Mouse (Mus musculus): Measurements from ENCODE around the gene Gipr. TPM values are rescaled to one million over a fixed set of nuclear protein-coding genes. Genes with fewer than 3 reads are reported as not detected.

Gipr gene
- total RNA-seq (2014; fragmentation: Nextera tagmentation) (not detected in 2 replicates), total RNA-seq (2017) (0.95 TPM in 1 of 2 replicates, not detected in the other)

DNA sequence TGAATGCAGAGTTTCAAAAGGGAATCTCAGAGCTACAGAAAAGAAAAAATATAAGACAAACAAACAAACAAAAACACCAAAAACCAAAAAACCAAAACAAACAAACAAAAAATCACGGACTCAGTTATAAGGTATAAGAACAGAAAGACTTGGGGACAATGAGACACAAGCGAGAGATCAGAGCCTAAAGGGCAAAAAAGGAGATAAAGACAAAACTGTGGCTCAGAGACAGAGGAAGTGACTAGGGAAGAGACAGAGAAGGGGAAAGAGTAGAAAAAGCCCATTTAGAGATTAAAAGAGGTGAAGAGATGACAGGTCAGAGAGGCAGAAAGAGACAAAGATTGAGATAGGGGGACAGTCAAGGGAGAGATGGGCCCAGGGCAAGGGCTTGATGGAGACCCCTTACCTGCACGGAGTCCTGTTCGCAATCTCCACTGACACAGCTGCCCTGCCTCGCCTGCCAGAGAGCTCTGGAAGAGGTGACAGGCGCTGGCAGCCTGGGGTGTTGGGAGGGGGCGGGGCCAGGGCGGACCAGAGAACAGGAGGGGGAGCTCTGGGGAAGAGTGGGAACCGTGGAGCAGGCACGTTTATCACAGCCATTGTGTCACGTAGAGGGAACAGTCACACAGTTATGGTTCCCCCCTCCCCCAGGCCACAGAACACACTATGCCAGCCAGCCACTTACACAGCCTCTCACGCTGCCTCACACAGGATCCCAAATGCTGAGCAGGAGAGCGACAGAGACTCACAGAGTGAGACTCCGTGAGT, at the start of gene Gipr:
Gene Gipr (minus strand): TSS at position 472 of the 768 bp plus-strand sequence.
- no peak for ATAC-seq (replicated peaks; ENCODE audit: low FRiP score, low TSS enrichment, poor library complexity, severe bottlenecking)

DNA sequence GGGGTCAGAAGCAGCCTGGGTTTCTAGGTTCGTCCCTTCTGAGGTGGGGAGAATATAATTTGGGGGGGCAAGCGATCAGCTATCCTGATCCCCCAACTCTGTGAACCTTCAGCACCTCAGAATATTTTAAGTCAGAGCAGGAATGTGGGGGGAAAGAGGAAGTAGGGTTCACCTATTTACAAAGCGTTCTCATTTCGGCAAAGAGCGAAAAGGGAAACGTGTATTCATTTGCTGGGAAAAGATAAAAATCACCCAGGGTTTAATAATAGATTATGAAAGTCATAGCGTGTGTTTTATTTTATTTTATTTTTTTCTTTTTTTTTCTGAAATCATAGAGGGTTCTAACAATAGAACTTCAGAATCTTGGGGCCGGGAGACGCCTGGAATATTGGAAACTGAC, 49.0 kb upstream of the Gipr start:
- ATAC-seq (replicated peaks; ENCODE audit: low FRiP score, low TSS enrichment, poor library complexity, severe bottlenecking): no peak

DNA sequence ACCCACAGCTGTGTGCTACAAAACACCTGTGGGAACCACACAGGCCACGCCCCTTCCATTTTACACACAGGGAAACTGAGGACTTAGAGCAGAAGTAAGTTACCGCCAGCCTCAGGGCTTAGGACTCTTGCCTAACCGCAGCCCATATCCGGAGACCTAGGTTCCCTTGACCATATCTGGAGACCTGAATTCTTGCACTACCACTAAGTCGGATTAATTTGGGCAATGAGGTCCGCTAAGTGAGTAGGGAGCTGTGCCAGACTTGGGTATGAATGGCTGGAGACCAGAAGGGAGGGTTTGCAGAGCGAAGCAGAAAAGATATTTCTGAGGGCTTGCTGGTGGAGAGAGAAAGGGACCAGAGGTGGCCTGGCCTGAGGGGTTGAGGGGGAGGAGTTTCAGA, 48.4 kb upstream of the Gipr start:
- ATAC-seq (replicated peaks; ENCODE audit: low FRiP score, low TSS enrichment, poor library complexity, severe bottlenecking): no peak

DNA sequence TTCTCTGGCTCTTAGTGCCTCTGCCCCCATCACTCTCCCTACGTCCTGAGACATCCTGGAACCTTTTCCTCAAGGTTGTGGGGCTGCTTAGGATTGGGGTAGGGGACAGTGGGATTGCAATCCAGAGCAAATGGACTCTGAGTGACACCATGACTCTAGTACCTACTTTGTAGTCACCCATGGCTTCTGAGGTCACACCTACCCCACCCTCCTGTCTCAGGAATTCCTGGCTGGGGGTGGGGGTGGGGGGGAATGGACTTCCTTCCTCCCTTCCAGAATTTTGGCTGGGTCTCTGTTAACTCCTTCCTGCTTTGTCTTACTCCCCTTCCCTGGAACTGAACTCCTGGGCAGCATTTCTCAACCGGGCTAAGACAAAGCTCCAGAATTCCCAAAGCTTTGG, 47.5 kb upstream of the Gipr start:
- no peak for ATAC-seq (replicated peaks; ENCODE audit: low FRiP score, low TSS enrichment, poor library complexity, severe bottlenecking)

DNA sequence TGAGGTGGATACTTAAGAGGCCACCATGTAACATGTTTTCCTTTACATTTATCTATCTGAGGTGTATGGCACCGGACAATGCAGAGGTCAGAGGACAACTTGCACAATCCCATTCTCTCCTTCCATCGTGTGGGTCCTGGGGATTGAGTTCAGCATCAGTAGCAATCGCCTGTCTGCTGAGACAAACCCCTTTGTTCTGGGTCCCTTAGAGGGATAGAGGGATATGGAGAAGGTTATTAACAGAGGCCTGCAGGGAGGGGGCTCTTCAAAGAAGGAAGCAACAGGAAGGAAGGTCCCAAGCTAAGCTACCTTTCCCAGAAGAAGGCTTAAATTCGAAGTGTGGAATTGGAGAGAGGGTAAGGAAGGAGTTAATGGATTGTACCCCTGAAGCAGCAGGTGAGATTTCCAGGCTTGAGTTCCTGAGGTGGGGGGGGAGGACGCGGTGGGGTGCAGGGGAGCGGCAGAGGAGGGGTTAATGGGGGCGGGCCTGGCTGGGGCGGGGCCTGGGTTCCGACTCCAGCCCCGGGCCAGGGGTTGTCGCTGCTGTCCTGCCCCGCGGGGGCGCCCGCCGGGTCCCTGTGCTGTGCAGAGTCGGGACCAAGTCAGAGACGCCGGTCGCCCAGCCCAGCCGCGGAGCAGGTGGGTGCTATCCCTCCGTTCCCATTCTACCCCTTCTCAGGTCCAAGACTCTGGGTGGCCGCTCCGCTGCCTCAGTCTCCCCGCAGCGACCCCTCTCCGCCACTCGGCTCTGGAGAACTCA, 46.2 kb upstream of the Gipr start, which contains the start of gene Gpr4:
Gene Gpr4 (plus strand): TSS at position 543 of the 760 bp plus-strand sequence.
- ATAC-seq (replicated peaks; ENCODE audit: low FRiP score, low TSS enrichment, poor library complexity, severe bottlenecking): peak; percentile 38; the same call in 1 of the 2 replicates

DNA sequence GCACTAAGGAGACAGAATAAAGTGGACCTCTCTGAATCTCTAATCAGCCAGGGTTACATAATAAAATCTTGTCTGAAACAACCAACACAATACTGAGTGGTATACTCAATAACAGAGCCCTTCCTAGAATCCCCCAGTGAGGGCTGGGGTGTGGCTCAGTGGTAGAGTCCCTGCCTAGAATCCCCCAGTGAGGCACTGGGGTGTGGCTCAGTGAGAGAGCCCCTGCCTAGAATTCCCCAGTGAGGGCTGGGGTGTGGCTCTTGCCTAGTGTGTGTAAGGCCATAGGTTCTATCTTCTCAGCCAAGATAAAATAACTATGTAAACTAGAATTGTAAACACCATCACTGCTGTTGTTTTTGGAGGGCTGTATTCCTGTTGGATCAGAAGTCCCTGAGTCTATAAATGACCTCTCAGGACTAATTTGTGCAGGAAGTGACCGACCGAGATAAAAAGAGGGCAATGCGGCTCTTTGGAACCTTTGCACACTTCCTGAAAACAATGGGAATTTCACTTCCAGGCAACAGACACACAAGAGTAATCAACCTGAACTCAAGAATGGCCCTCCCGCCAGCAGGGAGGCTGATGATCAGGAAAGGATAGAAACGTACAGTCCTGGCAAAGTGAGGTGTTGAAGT, 45.2 kb upstream of the Gipr start:
- no peak for ATAC-seq (replicated peaks; ENCODE audit: low FRiP score, low TSS enrichment, poor library complexity, severe bottlenecking)

DNA sequence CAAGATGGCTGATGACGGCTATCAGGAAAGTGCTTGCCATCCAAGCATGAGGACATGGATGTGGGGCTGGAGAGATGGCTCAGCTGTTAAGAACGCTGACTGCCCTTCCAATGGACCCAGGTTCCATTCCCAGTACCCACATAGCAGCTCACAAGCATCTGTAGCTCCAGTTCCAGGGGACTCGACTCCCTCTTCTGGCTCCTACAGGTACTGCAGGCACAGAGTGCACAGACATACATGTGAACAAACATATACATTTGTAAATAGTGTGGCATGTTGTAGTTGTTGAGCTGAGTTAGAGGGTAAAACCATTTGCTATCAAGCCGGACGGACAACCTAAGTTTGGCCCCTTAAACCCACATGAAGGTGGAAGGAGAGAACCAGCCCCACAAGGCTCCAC, 44.1 kb upstream of the Gipr start:
- no peak for ATAC-seq (replicated peaks; ENCODE audit: low FRiP score, low TSS enrichment, poor library complexity, severe bottlenecking)

DNA sequence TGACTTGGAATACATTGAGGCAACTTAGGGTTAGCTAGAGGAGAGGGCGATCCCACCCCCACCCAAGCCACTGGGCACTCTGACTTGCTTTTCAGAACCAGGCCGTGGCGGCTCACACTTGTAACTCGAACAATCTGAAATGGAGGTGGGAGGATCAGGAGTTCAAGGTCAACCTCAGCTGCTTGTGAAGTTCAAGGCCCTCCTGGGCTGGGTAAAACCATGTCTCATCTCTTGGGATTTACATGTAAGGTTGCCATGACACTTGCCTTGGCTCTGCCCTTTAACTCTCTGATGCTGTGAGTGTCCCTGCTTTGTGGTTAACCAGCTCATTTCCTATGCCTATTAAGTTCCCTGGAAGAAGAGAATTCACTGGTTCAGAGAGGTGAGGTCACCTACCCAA, 43.6 kb upstream of the Gipr start:
- no peak for ATAC-seq (replicated peaks; ENCODE audit: low FRiP score, low TSS enrichment, poor library complexity, severe bottlenecking)

DNA sequence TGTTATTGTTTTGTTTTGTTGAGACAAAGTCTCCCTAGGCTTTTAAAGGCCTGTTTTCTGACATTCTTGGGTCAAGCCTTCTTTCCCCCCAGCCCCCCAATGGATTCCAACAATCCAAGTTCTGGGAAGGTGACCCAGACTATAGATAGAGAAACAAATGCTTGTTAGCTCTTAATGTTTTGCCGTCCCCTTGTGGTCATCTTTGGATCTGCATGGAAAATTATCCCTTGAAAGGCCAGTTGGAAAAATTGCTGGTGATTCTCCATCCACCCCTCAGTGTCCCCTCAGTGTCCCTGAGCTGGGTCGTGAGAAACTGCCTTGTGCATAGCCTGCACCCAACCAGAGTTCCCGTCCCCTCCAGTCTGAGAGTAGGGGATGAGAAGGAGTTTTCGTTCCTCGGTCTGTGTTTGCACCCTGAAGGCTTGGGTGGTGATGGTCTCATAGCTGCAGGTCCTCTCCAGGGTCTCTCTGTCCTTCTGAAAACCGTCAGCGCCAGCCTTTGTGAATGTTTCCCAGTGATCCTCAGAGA, 43.1 kb upstream of the Gipr start:
- ATAC-seq (replicated peaks; ENCODE audit: low FRiP score, low TSS enrichment, poor library complexity, severe bottlenecking): no peak

DNA sequence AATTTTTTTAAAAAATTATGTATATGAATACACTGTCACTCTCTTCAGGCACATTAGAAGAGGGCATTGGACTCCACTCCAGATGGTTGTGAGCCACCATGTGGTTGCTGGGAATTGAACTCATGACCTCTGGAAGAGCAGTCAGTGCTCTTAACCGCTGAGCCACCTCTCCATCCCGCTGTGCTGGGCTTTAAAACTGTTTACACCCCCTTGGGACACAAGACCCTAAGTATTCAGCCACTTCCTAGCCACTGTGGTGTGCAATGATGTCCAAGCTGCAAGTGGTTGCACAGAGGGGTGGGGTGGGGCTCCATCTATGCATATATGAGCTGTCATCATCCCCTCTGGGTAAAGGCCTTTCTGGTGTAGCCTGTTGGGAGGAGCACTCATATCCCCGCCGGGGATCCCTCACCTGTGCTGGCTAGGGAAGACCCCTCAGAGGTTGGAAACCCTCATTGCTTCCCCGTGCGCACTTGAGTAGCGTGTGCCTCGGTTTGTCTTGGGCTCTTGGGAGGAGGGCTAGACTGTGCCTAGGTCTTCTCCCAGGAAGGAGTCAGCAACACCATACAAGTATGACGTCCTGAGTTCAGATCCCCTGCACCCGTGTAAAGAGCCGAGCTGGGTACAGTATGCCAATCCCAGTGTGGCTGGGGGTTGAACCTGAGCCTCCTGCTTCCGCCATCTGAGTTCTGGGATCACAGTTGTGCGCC, 42.4 kb upstream of the Gipr start:
- no peak for ATAC-seq (replicated peaks; ENCODE audit: low FRiP score, low TSS enrichment, poor library complexity, severe bottlenecking)

DNA sequence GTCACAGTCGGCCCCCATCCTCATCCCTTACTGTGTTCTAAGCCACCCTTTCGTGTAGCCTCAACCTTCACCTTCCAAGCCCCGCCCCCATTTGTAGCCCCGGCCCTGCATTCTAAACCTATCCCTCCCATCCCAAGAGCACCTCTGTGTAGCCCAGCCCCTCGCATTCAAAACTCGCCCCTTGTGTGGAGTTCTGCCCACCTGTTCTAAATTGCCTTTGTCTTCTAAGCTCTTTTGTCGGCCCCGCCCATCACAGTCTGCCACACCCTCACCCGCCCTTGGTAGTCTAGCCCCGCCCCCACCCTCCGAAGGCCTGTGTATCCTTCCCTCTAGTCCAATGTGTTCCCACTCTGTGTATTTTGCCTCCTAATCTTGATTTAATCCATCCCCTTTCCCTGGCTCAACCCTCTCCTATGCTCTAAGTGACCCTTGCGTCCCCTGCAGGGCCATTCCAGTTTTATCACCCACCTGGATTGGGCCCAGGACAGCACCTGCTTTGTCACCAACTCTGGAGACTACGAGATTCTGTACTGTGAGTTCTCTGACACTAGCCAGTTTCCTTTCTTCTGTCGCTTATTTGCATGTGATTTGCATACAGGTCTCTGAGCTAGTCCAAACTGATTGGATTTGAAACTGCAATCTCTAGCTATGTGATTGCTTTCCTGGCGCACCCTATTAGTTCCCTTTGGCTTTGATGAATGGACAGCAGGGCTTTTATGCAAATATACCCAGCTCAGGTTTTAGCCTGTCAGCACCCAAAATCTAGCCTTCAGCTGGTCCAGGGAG, 36.3 kb upstream of the Gipr start:
- no peak; the same call in 1 of the 2 replicates for ATAC-seq (replicated peaks; ENCODE audit: low FRiP score, low TSS enrichment, poor library complexity, severe bottlenecking)

DNA sequence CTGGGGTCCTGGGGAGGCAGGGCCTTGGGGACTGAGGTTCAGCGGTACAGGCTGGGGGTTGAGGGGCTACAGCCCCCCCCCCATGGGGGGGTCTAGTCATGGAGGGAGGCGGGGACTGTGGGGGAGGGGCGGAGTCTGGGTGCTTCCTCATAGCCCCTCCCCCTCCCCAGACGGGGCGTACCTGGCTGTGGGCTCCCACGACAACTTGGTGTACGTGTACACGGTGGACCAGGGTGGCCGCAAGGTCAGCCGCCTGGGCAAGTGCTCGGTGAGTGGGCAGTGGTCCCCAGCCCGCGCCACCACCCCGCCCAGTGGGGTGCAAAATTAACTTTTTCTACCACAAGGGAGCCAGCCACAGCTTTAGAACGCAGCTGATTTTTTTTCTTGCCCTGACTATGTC, 35.7 kb upstream of the Gipr start:
- ATAC-seq (replicated peaks; ENCODE audit: low FRiP score, low TSS enrichment, poor library complexity, severe bottlenecking): no peak

DNA sequence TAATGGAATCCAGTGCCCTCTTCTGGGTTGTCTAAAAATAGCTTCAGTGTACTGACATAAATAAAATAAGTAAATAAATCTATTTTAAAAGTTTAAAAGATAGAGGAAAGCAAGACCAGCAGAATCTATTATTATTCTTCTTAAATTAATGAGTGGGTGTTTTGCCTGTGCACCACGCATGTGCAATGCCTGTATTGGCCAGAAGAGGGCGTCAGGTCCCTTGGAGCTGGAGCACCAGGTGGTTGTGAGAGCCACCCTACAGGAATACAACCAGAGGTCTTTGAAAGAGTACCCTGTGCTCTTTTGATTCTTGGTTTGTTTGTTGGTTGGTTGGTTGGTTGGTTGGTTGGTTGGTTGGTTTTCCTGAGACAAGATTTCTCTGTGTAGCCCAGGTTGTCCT, 32.1 kb upstream of the Gipr start:
- ATAC-seq (replicated peaks; ENCODE audit: low FRiP score, low TSS enrichment, poor library complexity, severe bottlenecking): 0 out of 2 replicates have a peak, but pooled peaks have one; percentile 58

DNA sequence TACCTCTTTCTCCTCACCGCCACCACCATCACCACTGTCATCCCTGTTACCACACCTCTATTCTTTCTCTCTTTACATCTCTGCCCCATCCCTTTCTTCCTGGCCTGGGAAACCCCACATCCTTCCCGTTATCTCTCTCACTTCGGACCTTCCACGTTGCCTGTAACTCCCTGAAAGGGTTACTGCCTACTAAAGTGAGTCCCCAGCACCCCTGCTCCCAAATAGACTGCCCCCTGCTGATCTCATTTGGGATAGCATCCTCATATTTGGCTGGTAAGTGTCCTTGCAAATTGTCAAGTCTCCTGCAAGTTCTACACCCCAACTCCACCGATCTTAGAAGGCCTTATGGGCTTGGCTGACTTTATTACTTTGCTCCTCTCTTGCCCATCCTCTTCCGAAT, 30.7 kb upstream of the Gipr start:
- ATAC-seq (replicated peaks; ENCODE audit: low FRiP score, low TSS enrichment, poor library complexity, severe bottlenecking): no peak

DNA sequence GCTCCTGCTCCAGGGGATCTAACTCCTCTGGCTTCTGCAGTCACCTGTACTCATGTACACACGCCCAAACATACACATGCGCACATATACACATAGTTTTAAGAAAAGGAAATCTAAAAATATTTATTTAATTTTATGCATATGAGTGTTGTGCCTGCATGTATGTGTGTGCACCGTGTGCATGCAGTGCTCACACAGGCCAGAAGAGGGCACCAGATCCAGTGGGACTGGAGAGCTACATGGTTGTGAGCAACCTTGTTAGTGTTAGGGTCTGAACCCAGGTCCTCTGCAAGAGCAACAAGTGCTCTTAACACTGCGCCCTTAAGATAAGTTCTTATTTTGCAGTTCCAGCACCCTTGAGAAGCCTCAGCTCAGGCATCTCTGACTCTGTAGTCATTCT, 28.7 kb upstream of the Gipr start:
- no peak for ATAC-seq (replicated peaks; ENCODE audit: low FRiP score, low TSS enrichment, poor library complexity, severe bottlenecking)

DNA sequence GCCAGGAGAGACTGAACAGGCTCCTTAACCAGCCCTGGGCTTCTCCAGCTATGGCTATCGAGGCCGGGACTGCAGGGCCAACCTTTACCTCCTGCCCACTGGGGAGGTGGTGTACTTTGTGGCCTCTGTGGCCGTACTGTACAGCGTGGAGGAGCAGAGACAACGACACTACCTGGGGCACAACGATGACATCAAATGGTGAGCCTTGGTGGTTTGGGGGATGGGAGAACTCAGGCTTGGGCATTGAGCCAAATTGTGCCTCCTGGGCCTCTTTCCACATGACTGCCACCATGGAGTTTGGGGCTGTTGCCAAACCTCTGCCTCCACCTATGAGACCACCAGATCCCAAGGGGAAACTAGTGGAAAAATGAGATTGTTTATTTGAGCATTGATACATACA, 18.8 kb upstream of the Gipr start:
- no peak for ATAC-seq (replicated peaks; ENCODE audit: low FRiP score, low TSS enrichment, poor library complexity, severe bottlenecking)

DNA sequence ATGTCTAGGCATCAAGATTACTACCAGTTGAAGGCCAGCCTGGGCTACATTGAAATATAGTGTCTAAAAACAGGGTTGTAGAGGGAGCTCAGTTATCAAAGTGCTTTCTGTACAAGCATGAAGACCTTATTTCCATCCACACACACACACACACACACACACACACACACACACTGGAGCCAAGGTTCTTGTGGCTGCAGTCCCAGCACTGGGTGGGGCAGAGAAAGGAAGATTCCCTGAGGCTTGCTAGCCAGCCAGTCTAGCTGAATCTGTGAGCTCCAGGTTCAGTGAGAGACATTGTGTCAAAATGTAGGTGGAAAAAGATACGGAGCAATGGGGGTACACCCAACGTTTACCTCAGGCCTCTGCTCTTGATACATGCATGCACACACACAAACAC, 18.3 kb upstream of the Gipr start:
- no peak for ATAC-seq (replicated peaks; ENCODE audit: low FRiP score, low TSS enrichment, poor library complexity, severe bottlenecking)

DNA sequence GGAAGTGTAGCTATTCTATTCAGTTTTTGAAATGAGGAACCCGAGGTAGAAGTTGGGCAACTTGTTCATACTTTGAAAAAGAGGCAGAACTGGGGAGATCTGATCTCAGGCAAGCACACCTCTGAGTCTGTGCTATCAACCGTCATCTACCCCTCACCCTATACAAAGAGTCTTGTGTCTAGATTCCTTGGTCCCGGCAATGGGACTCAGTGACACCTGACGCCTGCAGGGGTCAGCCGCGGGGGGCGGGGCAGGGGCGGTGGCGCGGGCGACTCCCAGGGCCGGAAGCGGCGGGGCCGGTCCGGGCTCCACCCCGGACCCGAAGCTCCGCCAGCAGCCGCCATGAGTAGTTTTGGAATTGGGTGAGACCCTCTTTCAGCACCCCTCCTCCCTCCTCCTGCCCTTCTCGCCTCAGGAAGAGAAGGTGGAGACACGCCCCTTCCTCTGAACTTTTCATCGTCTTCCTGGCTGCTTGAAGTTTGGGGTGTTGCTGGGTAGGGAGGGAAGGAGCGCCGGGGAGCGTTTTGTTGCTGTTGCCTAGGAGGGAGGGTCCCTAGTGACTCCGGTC, 15.0 kb upstream of the Gipr start:
- ATAC-seq (replicated peaks; ENCODE audit: low FRiP score, low TSS enrichment, poor library complexity, severe bottlenecking): no peak; the same call in 1 of the 2 replicates
